Mouse (Mus musculus) ES-Bruce4 (cell line): Measurements from ENCODE around the gene Slc12a9.

Experiments
- CTCF ChIP-seq: IDR thresholded peaks from one replicate; pipeline ENCODE4 v1.8.1; 2011; ENCODE audit warnings: low read depth, low read length
- EP300 ChIP-seq: IDR thresholded peaks from 2 replicates; pipeline ENCODE4 v1.6.1; 2011; ENCODE audit warnings: low read depth, low read length; ENCODE audit not compliant: insufficient read depth
- POLR2A ChIP-seq: IDR thresholded peaks from one replicate; pipeline ENCODE4 v1.8.1; 2011; ENCODE audit warnings: low read length; ENCODE audit not compliant: insufficient read depth

- TF ChIP-seq CTCF (no peak), EP300 (no peak), POLR2A (no peak)
Measured at GRCm38 (mm10) chr5:137304165-137304564, 29.2 kb downstream of the Slc12a9 start.
